Mouse (Mus musculus): ENCODE results near the gene Pax7. TPM values are rescaled to one million over a fixed set of nuclear protein-coding genes. Genes with fewer than 3 reads are reported as not detected.
A peak's percentile ranks its signal among the peaks of the same experiment; 100 is the strongest.

Gene Pax7
- total and polyA plus RNA-seq, 2 experiments from 2014 or later, result 0.41 to 3.6 TPM

DNA sequence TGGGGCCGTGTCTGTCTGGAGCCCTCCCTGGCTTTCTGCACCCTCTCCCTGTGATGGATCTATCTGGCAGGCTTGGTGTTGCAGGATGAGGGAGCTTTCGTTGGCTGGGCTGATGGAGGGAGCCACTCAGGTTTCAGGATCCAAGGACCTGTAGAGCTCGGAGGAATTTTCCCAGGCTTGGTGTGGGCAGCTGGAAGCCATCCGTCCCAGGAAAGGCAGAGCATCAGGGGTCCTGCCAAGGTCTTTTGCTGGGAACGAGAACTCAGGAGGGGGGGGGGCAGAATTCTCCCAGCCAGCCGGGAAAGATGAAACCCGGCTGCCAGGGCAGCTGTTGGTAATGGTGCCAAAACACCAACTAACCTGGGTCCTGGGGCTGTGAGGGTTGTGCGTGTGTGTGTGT lies 134.7 kb downstream of the Pax7 start:
- H3K9ac ChIP-seq (replicated peaks; ENCODE audit: low read length), result no peak overlapping the region
- H3K4me3 ChIP-seq (ENCODE audit: low read length), result no peak overlapping the region
- DNase-seq (ENCODE audit: low spot score) (no peak), ATAC-seq (no peak)
- no peaks in the 10 kb centered on the region for H3K27me3 ChIP-seq (ENCODE audit: insufficient read depth, low read length)
- WGBS, result 50% methylated on average over 8 of the region's 8 CpGs
- no peaks in the 10 kb centered on the region for H3K4me1 ChIP-seq (ENCODE audit: insufficient read depth, low read length)
- H3K27ac ChIP-seq, result no peak overlapping the region
- no peaks in the 10 kb centered on the region for H3K9me3 ChIP-seq (ENCODE audit: low read length)
- no peak for TF ChIP-seq CTCF (IDR thresholded peaks at IDR 0.05; ENCODE audit: low read depth)
- H3K4me2 ChIP-seq (ENCODE audit: low read depth, low read length), result no peak overlapping the region
- H3K36me3 ChIP-seq (ENCODE audit: insufficient read depth, low read length), result no peaks in the 10 kb centered on the region

DNA sequence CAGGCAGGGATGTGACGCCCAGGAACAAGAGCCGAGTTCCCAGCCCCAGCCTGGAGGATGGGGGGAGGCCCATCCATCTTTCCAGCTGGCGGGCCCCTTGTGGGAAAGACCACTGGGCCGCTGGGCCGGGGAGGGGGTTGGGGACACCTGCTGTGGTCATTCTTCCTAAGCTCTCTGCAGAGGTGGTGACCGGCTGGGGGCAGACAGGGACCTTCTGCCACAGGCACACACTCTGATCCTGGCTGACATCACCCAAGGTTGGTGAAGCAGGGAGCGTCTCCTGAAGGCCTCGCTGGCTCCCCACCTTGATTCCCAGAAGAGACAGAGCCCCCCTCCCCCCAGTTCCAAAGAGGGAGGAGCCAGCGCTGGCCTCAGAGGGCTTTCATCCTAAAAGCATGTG lies 135.6 kb downstream of the Pax7 start:
- DNase-seq (ENCODE audit: low spot score) (no peak), ATAC-seq (no peak)
- WGBS, result 18% methylated on average over 9 of the region's 9 CpGs
- Histone ChIP-seq H3K4me3 (ENCODE audit: low read length) (no peak overlapping the region), H3K9ac (replicated peaks; ENCODE audit: low read length) (0 out of 2 replicates have a peak overlapping the region, but pooled peaks have one; percentile 21), H3K4me2 (ENCODE audit: low read depth, low read length) (no peak overlapping the region), H3K4me1 (ENCODE audit: insufficient read depth, low read length) (no peaks in the 10 kb centered on the region), H3K9me3 (ENCODE audit: low read length) (no peaks in the 10 kb centered on the region), H3K36me3 (ENCODE audit: insufficient read depth, low read length) (no peaks in the 10 kb centered on the region), H3K27ac (no peak overlapping the region), H3K27me3 (ENCODE audit: insufficient read depth, low read length) (no peaks in the 10 kb centered on the region)
- no peak for TF ChIP-seq CTCF (IDR thresholded peaks at IDR 0.05; ENCODE audit: low read depth)

DNA sequence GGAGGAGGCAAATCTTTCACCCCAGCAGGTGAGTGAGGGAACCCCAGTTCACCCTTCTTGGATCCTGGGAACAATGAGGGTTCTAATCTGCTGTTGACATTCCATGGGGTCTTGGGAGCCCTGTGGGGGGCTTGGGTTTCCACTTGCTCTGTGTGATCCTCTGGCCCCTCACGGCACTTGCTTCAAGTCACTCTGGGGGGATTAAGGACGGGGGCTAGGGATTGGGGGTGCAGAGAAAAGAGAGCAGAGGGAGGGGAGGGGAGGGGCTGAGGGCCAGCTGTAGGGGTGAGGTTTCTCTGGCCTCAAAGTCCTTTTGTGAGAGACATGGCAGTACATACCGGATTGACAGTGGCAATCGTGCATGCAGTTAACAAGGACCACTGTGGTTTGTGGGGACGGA lies 140.0 kb downstream of the Pax7 start:
- TF ChIP-seq CTCF (IDR thresholded peaks at IDR 0.05; ENCODE audit: low read depth), result no peak
- no peaks in the 10 kb centered on the region for H3K27me3 ChIP-seq (ENCODE audit: insufficient read depth, low read length)
- no peak overlapping the region for H3K4me2 ChIP-seq (ENCODE audit: low read depth, low read length)
- no peaks in the 10 kb centered on the region for H3K36me3 ChIP-seq (ENCODE audit: insufficient read depth, low read length)
- no peak overlapping the region for H3K9ac ChIP-seq (replicated peaks; ENCODE audit: low read length)
- H3K4me3 ChIP-seq (ENCODE audit: low read length), result no peak overlapping the region
- peaks cover 5% of the 10 kb centered on the region; the same call in 1 of the 2 replicates for H3K4me1 ChIP-seq (ENCODE audit: insufficient read depth, low read length)
- H3K27ac ChIP-seq, result no peak overlapping the region
- 39% methylated on average over 5 of the region's 5 CpGs for WGBS
- no peak for ATAC-seq
- no peak for DNase-seq (ENCODE audit: low spot score)
- H3K9me3 ChIP-seq (ENCODE audit: low read length), result no peaks in the 10 kb centered on the region

DNA sequence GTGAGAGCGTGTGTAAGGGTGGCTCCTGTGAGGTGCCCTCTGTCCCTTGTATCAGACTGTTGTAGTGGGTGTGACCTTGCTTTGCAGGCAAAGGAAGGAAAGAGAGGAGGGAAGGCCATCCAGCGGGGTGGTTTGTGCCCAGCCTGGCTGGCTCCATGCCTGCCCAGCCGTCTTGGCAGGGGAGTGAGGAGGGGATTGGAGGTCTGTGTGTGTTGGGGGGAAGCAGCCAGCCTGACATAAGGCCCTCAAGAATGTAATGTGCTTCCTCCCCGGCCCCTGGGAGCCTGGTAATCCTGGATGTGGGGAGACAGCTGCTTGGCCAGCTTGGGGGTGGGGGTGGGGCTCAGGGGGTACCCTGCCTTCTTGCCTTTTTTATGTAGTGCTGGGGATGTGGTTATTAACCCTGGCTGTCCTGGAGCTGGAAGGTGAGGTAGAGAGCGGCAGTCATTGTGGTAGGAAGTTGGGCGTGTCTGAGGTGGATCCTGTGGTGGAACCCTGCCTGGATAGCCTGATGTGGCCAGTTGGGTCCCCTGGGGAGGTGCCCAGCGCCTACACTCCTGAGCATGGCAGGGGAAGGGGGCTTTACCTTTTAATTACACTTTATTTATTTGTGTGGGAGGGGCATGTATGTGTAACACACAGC lies 143.6 kb downstream of the Pax7 start:
- Histone ChIP-seq H3K4me1 (ENCODE audit: insufficient read depth, low read length) (peaks cover 5% of the 10 kb centered on the region; the same call in 1 of the 2 replicates), H3K27ac (no peak overlapping the region), H3K9me3 (ENCODE audit: low read length) (no peaks in the 10 kb centered on the region), H3K27me3 (ENCODE audit: insufficient read depth, low read length) (no peaks in the 10 kb centered on the region), H3K4me3 (ENCODE audit: low read length) (no peak overlapping the region), H3K36me3 (ENCODE audit: insufficient read depth, low read length) (no peaks in the 10 kb centered on the region), H3K4me2 (ENCODE audit: low read depth, low read length) (no peak overlapping the region), H3K9ac (replicated peaks; ENCODE audit: low read length) (no peak overlapping the region)
- TF ChIP-seq CTCF (IDR thresholded peaks at IDR 0.05; ENCODE audit: low read depth), result no peak
- DNase-seq (ENCODE audit: low spot score) (peak; percentile 61), ATAC-seq (peak; percentile 50; the same call in 1 of the 2 replicates)
- WGBS, result 41% methylated on average over 7 of the region's 7 CpGs

DNA sequence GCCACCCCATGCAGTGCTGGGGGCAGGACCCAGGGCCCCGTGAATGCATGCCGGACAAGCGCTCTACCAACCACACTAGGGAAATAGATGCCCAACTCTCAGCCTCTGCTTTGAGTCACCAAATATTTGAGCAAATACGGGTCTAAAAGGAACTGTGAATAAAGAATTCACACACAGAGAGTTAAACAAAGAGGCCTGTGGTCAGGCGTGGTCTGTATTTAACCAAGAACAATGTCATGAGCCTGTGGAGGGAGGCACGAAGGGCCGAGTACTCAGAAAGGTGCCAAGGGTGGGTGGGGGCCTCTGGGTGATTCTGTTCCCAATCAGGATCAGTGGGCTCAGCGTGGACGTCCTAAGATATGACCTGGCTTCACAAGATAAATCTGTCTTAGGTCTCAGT lies 145.3 kb downstream of the Pax7 start:
- no peak for ATAC-seq
- WGBS, result 45% methylated on average over 9 of the region's 9 CpGs
- Histone ChIP-seq H3K27ac (no peak overlapping the region), H3K36me3 (ENCODE audit: insufficient read depth, low read length) (no peaks in the 10 kb centered on the region), H3K4me3 (ENCODE audit: low read length) (no peak overlapping the region), H3K4me1 (ENCODE audit: insufficient read depth, low read length) (peaks cover 5% of the 10 kb centered on the region; the same call in 1 of the 2 replicates), H3K9me3 (ENCODE audit: low read length) (no peaks in the 10 kb centered on the region), H3K27me3 (ENCODE audit: insufficient read depth, low read length) (no peaks in the 10 kb centered on the region), H3K4me2 (ENCODE audit: low read depth, low read length) (no peak overlapping the region), H3K9ac (replicated peaks; ENCODE audit: low read length) (no peak overlapping the region)
- TF ChIP-seq CTCF (IDR thresholded peaks at IDR 0.05; ENCODE audit: low read depth), result no peak
- no peak for DNase-seq (ENCODE audit: low spot score)

Other genes starting within 250 kb of the Pax7 start
- gene Gm21969, start 230.3 kb downstream of the Pax7 start, total RNA-seq (2014; rRNA removed), result not detected in 2 replicates
- gene Gm21969, start 230.3 kb downstream of the Pax7 start, polyA plus RNA-seq (2015; fragmentation: Nextera tagmentation; extraction: Ambion mirVana), result not detected in 2 replicates
- gene Aldh4a1, start 210.7 kb downstream of the Pax7 start, total RNA-seq (2014; rRNA removed), result 30.0 and 43.3 TPM in 2 replicates
- 26.6 and 27.6 TPM in 2 replicates for gene Aldh4a1, start 210.7 kb downstream of the Pax7 start, polyA plus RNA-seq (2015; fragmentation: Nextera tagmentation; extraction: Ambion mirVana)
- gene Tas1r2, start 180.0 kb downstream of the Pax7 start, total RNA-seq (2014; rRNA removed), result not detected in 2 replicates
- gene Tas1r2, start 180.0 kb downstream of the Pax7 start, polyA plus RNA-seq (2015; fragmentation: Nextera tagmentation; extraction: Ambion mirVana), result not detected in 2 replicates
- gene Klhdc7a, start 134.5 kb upstream of the Pax7 start, total RNA-seq (2014; rRNA removed), result 1.0 and 1.6 TPM in 2 replicates
- gene Klhdc7a, start 134.5 kb upstream of the Pax7 start, polyA plus RNA-seq (2015; fragmentation: Nextera tagmentation; extraction: Ambion mirVana), result 0.58 and 0.69 TPM in 2 replicates

All from hindbrain, postnatal 0 days (tissue).